Mouse (Mus musculus) adrenal gland, adult (tissue): Measurements from ENCODE around the gene Tesmin.

Source experiments
- DNase-seq, 2 experiments: peaks; one replicate each; pipeline ENCODE4 v3.0.0; 2022 to 2023; ENCODE audit warnings: low spot score in 1 of 2; ENCODE audit not compliant: inconsistent age in 2 of 2

Gene Tesmin

DNA sequence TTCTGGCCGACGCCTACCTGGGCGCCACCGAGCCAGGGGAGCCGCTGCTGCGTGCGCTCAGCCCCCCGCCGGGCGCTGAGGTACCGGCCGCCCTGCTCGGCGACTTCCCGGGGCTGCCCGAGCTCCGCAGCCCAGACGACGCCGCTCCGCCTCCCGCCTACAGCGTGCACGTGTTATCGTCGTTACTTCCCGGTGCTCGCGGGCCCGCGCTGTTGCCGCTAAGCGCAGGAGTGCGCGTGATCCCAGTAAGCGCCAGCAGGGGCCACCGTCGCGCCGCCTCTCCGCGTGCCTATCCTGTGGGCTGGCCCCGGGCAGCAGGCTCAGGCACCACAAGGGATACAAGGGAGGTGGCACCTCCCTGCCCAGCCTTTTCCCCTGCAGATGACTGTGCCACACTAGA is 432 bp downstream of the Tesmin start:
- peak; percentile 93 to 97 for DNase-seq

DNA sequence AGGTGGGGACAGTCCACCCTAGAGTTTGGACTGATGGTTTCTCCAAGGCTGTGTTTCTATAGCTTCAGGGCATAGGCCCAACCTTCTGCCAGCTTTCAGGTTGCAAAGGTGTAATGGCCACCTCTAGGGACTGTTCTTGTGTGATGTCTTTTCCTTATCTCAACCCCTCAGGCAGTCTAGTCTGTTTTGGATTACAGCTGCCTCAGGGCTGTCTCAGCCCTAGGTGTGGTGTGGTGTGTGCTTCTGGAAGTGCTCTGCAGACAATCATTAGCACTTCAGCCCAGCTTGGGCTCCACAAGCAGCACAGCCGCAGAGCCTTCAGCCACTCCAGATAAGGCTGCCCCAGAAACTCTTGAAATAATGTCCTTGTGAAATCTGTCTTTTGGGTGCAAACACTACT is 3.7 kb downstream of the Tesmin start:
- no peak for DNase-seq

DNA sequence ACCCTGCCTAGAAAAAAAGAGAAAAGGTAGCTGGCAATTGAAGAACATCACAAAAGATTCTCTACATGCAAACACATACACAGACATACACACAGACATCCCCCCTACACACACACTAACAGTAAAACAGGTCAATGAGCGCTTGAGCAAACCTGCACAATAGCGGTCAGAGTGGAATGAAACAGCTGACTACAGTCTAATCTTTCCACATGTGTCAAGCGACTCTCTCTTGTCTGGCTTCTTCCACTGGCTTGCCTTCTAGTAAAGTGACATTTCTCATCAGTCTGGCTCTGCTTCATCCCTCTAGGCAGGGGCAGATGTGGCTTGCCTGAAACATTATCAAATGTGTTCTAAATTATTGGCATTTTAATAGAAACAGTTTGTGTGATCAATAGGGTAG is 5.6 kb downstream of the Tesmin start:
- DNase-seq = no peak

DNA sequence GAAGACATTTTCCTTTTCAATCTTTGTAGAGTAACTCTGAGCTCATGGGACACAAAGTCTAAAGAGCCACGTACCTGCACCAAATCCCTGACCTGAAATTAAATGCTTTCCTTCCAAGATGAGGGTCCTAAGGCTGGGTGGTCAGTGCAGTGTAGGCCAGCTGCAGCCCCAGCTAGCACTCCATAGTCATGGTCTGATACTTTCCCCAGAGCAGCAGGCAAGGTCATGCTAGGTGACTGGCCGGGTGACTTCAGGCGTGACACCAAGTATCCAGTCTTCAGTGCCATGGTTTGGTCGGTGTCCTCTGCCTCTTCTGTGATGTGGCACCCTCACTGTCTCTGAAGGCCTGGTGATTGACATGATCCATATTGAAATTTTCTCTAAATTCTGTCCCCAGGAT is 11.4 kb downstream of the Tesmin start:
- DNase-seq = no peak

DNA sequence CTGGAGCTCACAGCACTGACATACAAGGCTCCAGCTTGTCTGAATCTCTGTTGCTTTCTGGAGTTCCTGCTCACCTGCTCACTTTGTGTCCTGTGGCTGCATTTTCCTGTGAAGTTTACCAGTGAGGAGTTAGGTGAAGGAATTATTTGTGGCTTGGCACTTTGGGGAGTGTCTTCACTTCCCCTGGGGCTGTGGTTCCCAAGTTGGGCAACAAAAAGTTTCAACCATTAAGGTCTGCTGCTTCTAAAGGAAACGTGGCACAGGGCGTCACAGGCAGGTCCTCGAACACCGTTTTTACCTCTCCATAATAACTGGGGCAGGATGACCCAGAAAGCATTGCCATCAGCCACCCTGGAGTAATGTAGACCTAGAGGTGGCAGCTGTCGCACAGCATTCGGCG is 12.8 kb downstream of the Tesmin start:
- no peak for DNase-seq

DNA sequence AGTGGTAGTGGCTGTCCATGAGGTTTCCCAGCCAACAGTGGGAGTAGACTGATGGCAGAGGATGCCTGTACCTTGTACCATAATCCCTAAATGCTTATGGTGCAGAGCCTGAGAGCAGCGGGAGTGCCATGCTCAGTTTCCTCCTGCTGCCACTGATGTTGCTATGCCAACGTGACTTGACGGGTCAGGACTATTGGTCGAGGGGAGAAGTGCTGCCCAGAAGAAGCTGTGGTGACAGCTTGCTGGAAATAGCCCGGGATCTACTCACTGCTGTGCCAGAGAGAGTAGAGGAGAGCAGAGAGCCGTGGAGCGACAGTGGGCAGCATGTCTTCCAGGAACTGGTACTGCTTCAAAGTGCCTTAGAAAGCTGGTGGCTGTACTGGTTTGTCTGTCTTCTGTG is 13.3 kb downstream of the Tesmin start:
- no peak for DNase-seq

DNA sequence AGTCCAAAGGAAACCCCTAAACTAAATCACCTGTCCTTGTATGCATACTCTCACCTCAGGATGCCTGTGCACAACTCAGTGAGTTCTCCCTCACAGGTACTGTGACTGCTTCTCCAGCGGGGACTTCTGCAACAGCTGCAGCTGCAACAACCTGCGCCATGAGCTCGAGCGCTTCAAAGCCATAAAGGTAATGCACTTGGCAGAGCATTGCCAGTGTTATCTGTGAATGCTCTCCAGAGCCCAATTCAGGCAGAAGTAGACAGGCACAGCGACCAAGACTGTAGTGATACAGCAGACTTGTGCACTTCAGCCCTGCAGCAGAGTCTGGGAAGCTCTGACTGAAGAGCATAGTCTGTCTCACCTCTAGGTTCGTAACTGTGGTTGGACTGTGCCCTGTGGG is 13.7 kb downstream of the Tesmin start:
- no peak for DNase-seq

DNA sequence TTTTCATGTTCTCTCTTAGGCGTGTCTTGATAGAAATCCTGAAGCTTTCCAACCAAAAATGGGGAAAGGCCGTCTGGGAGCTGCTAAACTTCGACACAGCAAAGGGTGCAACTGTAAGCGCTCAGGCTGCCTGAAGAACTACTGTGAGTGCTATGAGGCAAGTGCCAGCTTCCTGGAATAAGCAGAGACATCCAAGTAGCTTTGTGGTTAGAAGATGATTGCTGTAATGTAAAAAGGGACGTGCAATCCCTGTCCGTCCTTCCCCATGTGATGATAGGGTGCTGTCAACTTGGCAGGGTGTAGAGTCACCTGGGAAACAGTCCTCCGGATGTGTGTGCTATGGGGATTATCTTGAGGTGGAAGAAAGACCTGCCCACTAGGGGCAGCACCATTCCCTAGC is 15.4 kb downstream of the Tesmin start:
- no peak for DNase-seq

DNA sequence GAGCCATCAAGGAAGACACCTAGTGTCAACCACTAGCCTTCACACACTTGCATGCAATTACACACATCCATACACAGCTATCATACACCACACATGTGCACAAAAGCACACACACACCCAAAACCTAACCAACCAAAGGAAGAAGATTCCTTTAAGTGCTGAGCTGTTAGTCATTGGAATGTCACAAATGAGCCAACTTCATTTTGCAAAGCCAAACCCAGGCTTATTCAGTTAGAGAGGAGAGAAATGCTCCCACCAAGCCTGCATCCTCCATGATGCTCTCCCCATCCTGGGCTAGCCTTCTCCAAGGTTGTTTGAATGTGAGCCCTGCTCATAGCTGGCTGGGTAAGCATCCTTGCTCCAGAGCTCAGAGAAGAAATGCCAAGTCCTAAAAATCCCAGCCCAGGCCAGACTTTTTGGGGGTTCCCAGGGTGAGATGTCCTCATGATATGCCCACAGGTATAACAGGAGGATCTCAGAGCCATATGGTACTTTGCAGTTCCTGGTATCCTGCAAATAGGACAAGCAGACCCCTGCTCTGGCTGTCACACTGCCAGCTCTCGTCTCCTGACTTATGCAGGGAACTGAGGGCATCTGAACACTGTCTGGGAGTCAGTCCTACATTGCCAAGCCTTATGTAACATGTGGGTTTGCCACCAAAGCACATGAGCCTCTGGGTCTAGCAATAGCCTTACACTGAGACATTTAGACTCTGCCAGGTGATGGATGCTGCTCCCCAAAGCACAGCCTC is 17.0 kb downstream of the Tesmin start:
- no peak for DNase-seq

DNA sequence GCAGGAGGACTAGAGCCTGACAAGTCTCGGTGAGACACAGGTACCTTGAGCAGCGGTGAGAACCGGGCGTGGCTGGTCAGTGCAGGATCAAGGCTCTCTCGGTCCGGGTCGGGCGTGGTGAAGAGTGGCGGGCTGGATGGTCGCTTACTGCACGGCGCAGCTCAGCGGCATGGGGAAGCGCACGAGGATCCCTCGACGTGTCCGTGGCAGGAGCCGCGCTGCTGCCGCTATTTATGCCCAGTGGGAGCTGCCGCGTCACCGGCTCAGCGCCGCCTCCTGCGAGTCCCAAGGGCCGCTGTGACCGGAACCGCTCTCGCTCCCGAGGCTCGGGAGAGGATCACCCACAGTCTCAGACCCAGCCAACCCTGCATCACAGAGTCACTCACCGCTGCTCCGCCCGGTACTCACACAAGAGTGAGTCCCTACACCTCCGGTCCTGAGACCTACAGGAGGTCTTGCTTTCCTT is 25.6 kb downstream of the Tesmin start, which contains the start of gene Gal:
TSS of gene Gal (minus strand) at position 277 of the 466 bp plus-strand sequence.
- DNase-seq = peak; percentile 51 to 74

DNA sequence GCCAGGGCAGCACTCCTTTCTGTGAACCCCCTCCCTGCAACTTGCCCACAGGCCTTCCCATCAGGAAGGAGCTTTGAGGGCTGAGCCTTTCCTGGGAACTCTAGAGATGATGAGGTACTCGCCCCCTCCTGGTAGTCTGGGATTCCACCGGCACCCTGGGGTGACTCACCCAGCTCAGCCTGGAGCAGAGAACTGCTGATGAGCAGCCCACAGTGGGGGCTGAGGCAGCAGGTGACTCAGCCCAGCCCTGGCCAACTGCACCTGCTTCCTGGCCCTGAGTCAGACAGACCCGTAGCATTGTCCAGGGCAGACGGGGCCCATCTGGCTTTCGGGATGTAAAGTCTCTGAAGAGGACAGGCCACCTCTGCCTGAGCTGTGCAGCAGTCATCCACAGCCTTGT is 30.6 kb downstream of the Tesmin start:
- peak; percentile 55 to 66 for DNase-seq

DNA sequence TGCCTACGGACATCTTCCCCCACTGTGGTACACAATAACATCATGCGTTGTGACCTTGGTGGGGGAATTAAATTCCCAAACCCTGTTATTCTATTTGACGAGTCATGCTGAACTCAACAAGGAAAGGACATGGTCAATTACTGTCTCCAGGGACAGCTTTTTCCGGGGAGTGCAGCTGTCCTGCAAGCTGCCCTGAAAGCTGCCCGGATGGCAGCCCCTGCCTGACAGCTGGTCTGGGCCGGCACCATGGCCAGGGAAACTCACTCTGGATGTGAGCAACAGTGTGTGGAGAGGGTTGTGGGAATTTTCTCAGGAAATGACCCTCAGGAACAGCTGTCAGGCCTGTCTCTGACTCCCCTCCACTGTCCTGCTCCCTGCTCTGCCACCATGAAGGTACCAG is 33.8 kb downstream of the Tesmin start:
- DNase-seq = no peak

DNA sequence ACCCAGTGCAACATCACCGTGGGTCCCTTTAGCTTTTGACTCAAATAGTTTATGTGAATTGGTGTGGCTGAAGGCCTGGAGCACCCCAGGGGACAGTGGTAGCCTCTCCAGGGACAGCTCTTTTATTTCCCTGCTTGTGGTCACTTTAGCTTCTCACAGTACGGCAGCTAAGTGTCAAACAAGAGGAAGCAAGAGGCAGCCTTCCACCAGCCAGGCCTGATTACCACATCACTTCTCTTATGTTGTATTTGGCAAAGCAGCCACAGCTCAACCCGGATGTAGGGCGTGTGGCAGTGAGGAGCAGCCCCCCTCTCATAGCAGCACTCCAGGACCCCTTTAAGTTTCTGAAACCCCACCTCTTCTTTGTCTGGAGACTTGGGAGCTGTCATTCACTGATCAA is 34.3 kb downstream of the Tesmin start:
- no peak for DNase-seq

DNA sequence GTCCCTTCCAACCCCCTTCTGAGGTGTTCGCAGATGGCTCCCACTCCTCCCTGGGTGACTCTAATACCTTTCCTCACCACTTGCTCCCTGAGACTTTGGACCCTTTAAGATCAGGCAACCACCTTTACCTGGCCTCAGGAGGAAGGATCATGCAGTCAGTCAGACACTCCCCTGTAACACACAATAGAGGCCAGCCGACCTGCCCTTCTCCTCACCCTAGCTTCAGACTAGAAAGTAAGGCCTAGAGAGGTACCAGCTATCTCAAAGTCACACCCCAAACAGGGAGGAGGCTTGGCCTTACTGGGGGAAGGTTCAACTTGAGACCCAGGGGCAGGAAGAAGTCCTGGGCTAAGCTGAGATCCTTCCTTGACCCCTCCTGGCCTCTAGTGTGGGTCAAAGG is 35.6 kb downstream of the Tesmin start:
- DNase-seq = no peak

DNA sequence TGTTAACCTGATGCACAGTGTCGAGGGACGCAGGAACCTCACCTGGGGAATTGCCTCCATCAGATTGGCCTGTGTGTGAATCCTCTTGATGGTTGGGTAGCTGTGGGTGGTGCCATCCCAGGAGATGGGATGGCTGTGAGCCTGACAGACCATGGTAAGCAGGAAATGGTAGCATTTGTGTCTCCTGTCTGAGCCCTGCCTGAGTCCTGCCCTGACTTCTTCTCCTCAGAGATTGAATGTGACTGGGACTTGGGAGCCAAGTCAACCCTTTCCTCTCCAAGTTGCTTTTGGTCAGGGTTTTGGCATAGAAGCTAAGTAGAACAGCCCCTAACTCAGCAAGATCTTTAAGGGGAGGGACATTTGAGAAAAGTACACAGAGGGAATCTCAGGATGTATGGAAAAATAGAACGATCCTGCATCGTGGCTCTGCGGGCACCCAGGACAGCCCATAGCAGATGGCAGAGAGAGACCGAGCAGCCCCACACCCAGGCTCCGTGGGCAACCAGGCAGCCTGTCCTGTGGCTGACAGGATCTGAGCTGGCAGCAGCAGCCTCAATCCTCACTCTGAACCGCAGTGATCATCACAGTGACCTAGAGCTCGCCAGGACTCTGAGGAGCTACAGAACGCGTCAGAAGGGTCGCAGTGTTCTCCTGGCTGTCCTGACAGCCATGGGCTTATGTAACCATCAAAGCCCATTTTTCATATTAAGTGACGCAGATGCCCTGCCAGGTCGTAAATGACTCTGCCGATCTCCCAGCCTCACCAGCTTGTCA is 39.6 kb downstream of the Tesmin start:
- DNase-seq = peak; percentile 38 to 79

DNA sequence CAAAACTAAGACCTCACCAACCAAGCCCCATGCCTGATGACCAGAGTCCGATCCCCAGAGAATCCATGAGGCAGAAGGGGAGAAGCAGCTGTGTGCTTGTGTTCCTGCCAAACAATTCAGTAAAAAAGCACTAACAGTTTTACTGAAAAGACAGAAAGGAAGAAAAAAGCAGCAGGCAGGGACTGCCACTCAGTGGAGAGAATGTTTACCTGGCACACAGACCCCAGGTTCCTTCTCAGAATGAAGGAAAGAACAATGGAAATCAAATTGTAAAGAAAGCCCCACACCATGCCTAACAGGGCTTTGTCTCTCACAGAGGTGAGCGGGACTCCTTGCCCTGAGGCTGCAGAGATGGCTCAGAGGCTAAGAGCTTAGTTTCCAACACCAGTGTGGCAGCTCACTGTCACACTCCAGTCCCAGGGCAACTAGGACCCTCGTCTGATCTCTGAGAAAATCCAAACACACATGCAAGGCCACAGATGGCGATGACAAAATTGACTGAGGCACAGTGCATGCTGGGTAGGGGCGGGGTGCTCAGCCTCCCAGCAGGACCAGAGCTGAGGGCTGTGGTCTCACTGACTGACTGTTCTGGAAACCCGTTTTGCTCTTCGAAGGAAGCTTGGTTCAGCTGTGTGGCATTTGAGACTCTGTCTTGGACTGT is 40.6 kb downstream of the Tesmin start:
- DNase-seq = no peak

DNA sequence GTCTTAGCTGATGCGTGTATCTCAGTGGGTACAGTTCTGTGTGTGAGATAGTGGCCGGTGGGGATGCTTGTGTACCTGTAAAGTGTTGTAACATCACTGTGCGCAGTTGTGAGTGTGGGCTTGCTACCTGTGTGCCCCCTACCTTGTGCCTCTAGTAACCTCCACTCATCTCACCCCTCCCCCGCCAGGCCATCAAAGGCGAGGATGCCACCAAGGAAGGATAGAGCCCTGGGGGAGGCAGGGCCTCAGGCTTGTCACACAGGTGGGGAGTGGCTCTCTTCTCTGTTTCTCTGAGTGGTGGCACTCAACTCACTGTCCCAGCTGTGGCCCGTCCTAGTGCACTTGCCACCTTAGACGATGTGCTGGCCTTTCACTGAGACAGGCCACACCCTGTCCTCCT is 42.4 kb downstream of the Tesmin start:
- DNase-seq = no peak

DNA sequence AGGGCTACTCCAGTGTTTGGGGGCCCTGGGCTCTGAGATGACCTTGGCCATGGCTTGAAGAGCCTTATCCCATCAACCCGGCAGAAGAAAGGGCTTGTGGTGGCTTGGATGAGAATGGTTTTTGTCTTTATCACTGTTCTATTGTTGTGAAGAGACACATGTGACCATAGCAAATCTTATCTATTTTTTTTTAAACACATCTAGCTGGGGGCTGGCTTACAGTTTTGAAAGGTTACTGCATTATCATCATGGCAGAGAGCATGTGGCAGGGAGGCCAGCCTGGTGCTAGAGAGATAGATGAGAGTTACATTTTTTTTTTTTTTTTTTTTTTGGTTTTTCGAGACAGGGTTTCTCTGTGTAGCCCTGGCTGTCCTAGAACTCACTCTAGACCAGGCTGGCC is 43.3 kb downstream of the Tesmin start:
- DNase-seq = no peak

DNA sequence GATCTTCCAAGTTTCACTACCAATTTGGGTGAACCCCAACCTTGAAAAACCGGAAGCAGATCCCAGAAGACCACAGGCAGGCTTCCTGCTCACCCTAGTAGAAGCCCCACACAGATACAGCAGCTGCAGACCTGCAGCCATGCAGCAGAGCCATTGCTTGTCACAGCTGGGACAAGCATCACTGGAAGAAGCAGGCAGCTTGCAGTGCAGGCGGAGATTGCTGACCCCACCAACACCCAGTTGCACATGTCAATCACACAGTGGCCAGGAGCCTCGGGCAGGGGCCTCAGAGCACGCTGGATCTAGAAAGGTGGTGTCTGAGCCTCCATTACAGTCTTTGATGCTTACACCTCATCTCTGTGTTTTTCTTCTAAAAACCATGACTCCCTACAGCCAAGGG is 45.5 kb downstream of the Tesmin start:
- DNase-seq = no peak

DNA sequence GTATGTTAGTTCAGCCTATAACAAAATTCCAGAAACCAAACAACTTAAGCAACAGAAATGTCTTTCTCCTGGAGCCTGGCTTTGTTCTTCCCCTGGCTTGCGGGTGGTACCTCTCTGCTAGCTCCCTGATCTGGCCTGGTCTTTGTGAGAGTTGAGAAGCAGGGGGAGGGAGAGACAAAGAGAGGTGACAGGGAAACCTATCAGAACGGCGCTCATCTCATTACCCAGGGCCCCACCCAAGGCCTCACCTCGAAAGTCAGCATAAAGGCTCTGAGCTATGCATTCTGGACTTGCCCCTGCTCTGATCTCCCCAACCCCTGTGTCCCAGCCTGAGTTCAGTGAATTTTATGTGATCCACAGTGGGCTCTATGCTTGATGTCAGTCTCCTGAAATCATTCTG is 46.0 kb downstream of the Tesmin start:
- no peak for DNase-seq

DNA sequence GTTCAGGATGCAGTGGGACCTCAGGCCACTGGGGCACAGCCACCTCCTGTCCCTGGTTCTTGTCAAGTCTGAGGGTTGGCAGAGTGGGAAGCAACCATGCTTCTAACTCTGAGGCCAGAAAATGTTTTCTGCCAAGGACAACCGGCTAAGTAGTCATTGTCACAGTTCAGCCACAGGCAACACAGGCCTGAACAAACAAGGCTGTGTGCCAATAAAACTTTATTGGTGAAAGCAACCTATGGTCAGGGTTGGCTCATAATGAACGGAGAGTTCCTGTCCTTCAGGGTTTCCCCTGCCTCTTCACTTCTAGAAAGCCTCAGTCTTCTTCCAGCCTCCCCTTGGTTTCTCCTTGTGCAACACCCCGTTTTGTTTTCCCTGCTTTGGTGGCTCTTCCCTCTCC is 47.2 kb downstream of the Tesmin start:
- no peak for DNase-seq

DNA sequence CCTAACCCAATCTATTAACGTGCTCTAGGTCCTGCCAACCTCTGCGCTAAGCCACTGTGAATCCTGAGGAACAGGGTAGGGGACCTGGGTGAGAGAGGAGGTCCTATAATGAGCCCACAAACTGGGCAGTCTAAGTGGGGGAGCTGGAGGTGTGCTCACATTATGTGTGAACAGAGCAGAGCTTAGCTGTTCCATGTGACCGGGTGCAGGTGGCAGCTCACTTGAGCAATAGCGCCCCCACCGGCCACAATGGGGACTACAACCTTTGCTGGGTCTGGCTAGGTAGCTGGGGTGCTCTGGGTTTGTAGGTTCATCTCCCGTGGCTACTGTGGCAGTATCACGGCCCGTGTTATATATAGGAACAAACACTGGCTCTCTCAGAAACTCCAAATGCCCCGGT is 48.2 kb downstream of the Tesmin start:
- peak in 1 of 2 experiments; percentile 68 for DNase-seq
